Mouse (Mus musculus): ENCODE results near the gene Atrnl1.

Atrnl1 gene

DNA sequence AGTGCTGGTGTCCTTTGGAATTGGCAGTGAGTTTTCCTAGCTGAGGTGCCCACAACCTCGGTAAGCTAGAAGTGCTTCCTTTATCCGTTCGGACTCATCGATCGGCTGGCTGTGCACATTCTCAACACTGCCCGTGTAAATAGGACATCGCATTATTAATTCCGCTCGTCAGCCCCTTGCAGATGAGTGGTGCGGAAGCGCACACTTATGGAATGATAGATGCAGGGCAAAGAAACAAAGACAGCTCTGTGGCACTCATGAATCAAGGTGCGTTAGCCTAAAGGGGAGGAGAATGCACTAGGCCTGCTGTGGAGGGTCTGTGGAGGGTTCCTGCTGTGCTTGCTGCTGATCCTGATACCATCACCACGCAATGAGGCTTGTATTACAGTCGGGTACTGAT lies 474.0 kb downstream of the Atrnl1 start:
- no peak for DNase-seq

- DNase-seq = no peak
Measured at GRCm38 (mm10) chr19:58086734-58087133, 475.9 kb downstream of the Atrnl1 start.

DNA sequence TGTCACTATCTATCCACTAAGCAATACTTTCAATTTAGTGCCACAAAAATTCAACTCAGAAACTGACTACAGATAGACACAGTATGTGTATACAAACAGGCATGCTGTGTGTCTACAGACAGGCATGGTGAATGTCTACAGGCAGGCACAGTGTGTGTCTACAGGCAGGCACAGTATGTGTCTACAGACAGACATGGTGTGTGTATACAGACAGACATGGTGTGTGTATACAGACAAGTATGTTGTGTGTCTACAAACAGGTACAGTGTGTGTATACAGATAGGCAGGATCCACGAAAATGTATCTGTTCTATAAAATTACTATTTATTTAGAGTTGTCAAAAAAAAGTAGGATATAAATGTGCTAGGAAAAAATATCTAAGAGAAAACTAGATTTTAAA lies 477.1 kb downstream of the Atrnl1 start:
- DNase-seq = no peak

DNA sequence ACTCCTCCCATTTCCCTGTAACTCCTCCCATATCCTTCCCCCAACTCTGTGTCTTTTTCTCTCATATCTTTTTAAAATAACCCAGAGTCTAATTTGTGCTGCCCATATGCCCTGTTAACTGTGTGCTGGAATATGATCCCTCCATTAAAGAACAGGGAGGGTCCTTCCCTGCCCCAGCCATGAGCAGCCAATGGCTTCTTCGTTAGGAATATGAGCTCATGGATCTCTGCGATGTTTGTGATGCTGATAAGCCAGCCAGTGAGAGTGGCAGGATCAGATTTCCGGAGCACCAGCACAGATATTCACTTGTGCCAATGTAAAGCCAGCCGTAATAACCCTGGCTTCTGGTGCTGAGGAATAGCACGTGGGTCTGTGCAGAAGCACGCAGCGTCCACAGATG lies 477.6 kb downstream of the Atrnl1 start:
- no peak for DNase-seq

DNA sequence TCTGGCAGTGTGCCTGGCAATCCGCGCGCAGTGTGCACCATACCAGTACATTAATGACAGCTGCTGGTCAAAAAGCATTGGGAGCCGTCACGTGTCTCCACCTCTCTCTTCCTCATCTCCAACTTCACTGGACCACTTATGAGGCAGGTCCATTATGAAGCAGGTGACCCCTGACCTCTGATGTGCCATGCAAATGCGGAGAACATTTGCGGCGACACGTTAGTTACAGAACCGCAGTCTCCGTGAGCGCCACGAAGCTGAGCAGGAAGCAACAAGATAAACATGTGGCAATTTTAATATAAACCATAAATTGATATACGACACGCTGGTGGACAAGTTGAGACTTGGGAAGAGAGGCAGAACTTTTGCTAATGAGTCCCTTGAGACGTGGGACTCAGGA lies 481.1 kb downstream of the Atrnl1 start:
- DNase-seq = no peak

DNA sequence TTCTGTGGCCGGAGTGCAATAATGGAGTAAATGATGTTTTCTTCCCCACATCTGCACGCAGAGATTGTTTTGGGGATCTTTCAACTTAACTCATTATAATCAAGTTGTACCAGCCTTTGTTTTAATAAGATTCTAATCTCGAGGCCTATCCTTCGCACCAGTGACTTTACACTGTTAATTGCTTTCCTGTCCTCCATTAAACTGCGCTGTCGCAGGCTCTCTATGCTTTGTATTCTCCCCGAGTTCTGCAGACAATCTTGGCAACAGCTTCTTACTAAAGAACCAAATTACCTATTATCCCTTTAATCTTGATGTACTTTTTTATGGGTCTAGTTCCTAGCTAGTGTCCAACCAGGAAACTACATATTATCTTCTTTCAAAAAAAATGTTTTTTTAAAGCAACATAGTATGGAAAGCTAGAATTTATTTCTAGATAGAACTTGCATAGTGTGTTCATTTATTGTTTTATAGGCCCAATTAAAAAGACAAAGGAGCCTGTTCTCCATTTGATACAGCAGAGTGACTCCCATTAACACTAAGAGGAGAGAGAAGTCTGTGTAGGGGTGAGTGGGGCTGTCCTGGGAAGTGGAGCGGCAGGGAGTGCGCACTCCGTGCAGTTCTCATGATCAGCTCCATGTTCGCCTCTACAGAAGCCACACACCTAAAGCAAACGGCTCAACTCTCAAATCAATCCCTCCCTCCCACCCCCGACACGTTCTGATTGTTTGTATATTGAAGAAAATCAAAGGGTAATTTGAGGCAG lies 484.1 kb downstream of the Atrnl1 start:
- no peak for DNase-seq

- no peak for DNase-seq
Measured at GRCm38 (mm10) chr19:58095776-58096175, 484.9 kb downstream of the Atrnl1 start.

DNA sequence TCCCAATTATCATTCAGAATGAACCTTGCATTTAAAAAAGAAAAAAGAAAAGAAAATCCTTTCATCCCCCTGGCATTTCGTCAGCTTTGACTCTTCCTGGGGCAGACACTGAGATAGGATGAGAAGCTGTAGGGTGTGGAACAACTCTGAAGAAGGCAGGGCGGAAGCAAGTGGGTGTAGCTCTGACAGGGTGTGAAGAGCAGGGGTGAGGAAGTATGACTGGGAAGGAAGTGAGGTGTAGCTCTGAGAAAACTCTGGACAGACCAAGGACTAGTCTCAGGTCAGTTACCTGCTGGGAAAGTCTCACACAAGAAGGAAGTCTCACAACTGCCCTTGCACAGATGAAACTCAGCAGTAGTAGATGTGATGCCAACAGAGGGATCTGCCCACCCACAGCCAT lies 486.4 kb downstream of the Atrnl1 start:
- DNase-seq = no peak

GRCm38 (mm10) chr19:58099539-58099938 lies 488.7 kb downstream of the Atrnl1 start:
- DNase-seq = no peak

DNA sequence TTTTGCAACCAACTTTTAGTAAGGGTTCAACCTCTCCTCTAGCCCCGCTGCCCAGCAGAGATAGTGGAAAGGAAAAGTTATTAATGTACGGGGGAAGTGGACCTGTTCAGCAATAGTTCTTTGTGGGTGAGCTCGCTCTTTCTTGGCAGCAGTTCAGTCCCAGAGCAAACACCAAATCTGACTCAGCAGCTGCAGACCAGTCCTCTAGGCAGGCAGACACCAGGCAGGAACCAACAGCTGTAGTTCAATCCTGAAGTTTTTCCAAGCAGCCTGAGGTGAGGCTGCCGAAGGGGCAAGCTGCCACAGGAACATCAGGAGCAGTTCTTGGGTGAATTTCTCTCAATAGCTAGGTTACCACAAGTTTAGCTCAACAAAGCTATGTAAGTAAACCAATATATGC lies 489.5 kb downstream of the Atrnl1 start:
- DNase-seq = no peak

DNA sequence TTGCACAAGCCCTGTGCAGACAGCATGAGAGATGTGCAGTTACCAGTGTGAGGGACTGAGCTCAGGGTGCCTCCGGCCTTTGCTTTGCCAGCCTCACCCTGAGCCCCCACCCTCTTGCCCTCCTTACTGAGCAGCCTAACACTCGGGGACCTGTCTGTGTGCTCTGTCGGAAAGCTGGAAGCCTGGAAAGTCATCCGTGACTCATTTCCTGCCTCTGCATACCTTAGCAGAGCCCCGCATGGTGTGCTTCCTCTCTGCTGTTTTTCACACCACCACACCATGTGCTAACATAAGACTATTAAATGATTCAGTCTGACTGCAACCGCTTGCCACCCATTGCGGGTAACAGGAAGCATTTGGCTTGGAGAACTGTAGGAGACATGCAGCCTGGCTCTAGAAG lies 493.7 kb downstream of the Atrnl1 start:
- DNase-seq = no peak

DNA sequence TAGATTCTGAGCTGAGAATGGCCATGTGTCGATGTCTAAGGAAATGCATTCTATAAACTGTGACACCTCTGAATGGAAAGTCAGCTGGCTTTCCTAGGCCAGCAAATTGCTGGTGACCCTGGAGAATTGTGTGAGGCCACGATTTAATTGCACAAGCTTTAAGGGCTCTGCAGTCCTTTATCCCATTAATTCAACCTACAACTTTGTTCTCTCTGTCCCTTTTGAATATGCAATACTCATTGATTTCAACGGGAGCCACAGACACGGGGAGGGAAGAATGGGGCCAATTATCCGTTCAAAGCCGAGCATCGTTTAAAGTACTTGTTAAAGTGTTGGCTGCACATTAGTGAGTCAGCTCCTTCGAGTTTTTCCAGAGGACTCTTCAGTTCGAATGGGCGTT lies 496.8 kb downstream of the Atrnl1 start:
- no peak for DNase-seq

DNA sequence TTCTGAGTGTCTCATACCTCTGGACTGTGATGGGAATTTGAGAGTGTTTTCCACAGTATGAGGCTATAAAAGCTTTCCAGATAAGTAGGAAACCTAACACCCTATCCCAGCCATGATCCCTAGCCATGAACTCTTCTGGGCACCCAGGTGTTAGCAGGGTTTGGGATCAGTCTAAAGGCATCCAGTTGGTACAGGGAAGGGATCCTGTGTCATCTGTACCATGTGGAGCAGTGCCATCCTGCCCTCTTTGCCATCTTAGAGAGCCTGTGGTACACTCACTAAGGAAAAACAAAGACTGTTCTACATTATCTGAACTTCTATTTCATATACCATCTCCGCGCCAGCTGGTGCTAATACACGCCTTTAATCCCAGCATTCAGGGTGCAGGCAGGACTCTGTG lies 499.7 kb downstream of the Atrnl1 start:
- no peak for DNase-seq

GRCm38 (mm10) chr19:58111291-58111690 lies 500.5 kb downstream of the Atrnl1 start:
- no peak for DNase-seq

DNA sequence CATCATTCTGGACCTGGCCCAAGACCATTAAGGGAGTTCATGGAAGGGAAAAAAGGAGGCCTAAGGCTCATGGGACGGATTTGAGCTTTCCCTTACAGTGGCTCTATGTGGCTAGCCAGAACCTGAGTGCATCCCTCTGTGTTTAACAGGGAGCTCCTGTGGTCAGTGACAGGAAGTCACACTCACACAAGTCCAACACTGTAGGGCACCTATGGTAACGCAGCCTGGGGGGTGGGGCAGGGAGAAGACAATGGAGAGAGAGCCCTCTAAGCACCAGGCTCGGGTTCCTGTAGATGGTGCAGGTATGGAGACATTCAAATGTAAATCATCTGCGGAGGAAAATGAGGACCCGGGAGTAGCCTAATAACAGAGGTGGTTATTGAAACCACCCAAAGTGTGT lies 501.3 kb downstream of the Atrnl1 start:
- DNase-seq = no peak

GRCm38 (mm10) chr19:58113092-58113731 lies 502.4 kb downstream of the Atrnl1 start:
- no peak for DNase-seq

DNA sequence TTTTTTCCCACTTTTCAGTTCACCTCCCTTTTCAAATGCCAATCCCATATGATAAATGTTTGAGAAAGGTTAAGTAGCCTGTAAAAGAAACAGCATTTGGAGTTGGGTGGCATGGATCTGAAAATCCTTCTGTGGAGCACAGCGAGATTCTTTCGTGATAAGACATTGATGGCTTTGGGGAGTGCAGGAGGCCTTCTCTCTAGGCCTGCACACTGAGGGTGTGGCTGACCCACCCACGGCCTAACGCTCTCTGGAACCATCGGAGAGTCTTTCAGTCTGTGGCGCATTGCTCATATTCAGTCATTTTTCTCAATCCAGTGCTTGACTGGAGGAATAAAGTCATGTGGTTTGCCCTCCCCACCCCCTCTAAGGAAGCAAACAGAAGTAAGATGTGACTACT lies 506.8 kb downstream of the Atrnl1 start:
- DNase-seq = no peak

DNA sequence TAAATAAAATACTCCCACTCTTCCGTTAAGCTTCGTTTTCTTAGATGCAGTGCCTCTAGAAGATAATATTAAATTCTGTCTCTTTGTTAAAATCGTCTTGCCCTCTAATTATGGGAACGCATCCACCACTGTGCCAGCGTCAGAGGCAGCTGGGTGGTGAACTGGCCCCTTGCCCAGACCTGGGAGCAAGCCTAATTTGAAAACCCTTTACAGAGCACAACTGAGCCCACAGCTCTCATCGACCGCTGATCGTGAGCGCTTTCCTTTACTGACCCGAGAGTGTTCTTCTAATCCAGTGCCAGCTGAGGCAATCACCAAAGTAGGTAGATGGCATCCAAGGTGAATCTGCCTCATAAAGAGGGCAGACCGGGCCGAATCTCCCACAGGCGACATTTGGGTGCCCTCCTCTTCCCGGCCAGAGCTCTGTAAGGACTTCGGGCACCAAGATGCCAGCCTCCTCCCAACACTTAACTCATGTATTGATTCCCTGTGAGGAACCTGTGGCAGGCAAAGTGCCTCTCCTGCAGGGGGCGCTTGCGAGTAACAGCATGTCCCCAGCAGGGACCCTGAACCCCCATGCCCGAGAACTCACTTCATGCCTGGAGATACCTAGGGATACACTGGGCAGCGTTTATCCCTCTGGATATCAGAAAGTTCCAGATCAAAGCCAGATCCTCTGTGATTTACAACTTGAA lies 507.5 kb downstream of the Atrnl1 start:
- DNase-seq = no peak

- no peak for DNase-seq
Measured at GRCm38 (mm10) chr19:58118864-58119263, 508.0 kb downstream of the Atrnl1 start.

DNA sequence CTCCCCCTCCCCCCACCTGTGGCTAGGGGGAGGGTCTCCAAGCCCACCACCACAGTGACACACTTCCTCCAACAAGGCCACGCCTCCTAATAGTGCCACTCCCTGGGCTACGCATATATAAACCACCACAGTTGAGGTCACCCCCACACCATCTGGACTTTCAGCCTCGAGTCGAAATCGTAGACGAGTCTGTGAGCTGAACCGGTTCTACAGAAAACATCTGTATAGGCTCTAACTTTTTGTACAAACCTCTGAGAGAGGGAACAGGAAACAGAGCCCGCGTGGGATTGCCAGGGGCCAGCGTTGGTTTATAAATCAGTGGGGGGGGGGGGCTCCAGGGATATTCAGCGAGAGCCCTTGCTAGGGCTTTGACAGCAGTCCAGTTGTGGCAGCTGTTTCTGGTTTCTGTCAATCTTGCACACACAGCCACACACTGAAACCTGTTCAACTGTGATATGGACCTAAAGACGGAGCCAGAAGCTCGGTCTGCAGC lies 508.9 kb downstream of the Atrnl1 start:
- DNase-seq = no peak

DNA sequence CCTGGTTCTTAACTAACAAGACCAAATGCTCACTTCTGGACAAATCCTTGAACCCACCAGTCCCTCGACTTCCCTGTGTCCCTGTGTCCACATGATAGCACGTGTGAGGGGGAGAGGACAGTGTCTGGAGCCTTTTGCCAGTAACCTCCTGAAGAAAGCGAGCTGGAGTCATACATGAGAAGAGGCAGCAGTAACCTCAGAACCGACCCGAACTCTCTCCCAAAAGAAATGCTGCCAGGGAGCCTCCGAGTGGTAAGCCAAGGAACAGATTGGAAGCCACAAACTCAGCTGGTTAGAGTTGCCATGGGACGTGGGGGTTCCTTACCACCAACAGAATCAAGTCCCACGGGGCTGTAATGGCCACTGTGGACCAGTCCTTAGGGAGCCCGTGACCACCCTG lies 509.8 kb downstream of the Atrnl1 start:
- no peak for DNase-seq

- DNase-seq = no peak
Measured at GRCm38 (mm10) chr19:58121628-58122027, 510.8 kb downstream of the Atrnl1 start.

DNA sequence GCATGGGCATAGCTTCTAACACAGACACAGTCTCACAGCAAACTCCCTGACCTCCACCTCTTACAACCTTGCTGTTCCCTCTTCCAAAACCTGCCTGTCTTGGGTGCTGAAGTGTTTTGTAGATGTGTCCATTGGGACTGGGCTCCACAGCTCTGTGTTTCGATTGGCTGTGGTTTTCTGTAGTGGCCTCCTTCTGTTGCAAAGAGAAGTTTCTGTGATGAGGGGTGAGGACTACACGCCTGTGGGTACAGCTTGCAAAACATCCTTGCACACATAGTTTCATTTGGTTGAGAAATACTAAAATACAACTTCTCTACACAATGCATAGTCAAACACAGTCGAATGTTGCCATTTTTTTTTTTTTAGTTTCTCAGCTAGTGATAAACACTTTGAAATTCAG lies 512.8 kb downstream of the Atrnl1 start:
- no peak for DNase-seq

- no peak for DNase-seq
Measured at GRCm38 (mm10) chr19:58124566-58124965, 513.7 kb downstream of the Atrnl1 start.

Data from thymus, adult 18-20 months (tissue).